Mouse (Mus musculus): Measurements from ENCODE around the gene Glrx2.

GRCm38 (mm10) chr1:143765801-143766200 lies 49.7 kb downstream of the Glrx2 start:
- TF ChIP-seq CTCF (IDR thresholded peaks at IDR 0.05) (no peak), EP300 (IDR thresholded peaks at IDR 0.05) (no peak)

All from lung, postnatal 0 days (tissue).